Mouse (Mus musculus): Measurements from ENCODE around the gene Cnpy3.

The Cnpy3 gene

GRCm38 (mm10) chr17:46764916-46765315 is 12.9 kb upstream of the Cnpy3 start:
- DNase-seq (ENCODE audit: low spot score in 2 of 2): peak; percentile 72 to 76

GRCm38 (mm10) chr17:46763544-46763943 is 11.5 kb upstream of the Cnpy3 start, which contains the start of gene Ptcra:
Gene Ptcra (minus strand): TSS chr17:46763712.
- no peak for DNase-seq (ENCODE audit: low spot score in 2 of 2)

GRCm38 (mm10) chr17:46758753-46759152 is 6.7 kb upstream of the Cnpy3 start:
- peak in 1 of 2 experiments; percentile 50 for DNase-seq (ENCODE audit: low spot score in 2 of 2)

- DNase-seq (ENCODE audit: low spot score in 2 of 2): no peak
Observed at GRCm38 (mm10) chr17:46751056-46751793, 789 bp downstream of the Cnpy3 start.

- DNase-seq (ENCODE audit: low spot score in 2 of 2): no peak
Observed at GRCm38 (mm10) chr17:46750580-46750979, 1.4 kb downstream of the Cnpy3 start.

GRCm38 (mm10) chr17:46749282-46749681 is 2.7 kb downstream of the Cnpy3 start:
- DNase-seq (ENCODE audit: low spot score in 2 of 2): no peak

GRCm38 (mm10) chr17:46747806-46748205 is 4.2 kb downstream of the Cnpy3 start:
- DNase-seq (ENCODE audit: low spot score in 2 of 2): no peak

GRCm38 (mm10) chr17:46747234-46747633 is 4.8 kb downstream of the Cnpy3 start:
- DNase-seq (ENCODE audit: low spot score in 2 of 2): no peak

- DNase-seq (ENCODE audit: low spot score in 2 of 2): no peak
Observed at GRCm38 (mm10) chr17:46745506-46745905, 6.5 kb downstream of the Cnpy3 start.

GRCm38 (mm10) chr17:46742986-46743385 is 9.0 kb downstream of the Cnpy3 start:
- no peak for DNase-seq (ENCODE audit: low spot score in 2 of 2)

- DNase-seq (ENCODE audit: low spot score in 2 of 2): no peak
Observed at GRCm38 (mm10) chr17:46741305-46741704, 10.7 kb downstream of the Cnpy3 start.

- no peak for DNase-seq (ENCODE audit: low spot score in 2 of 2)
Observed at GRCm38 (mm10) chr17:46736160-46736559, 15.9 kb downstream of the Cnpy3 start.

GRCm38 (mm10) chr17:46735287-46735686 is 16.7 kb downstream of the Cnpy3 start:
- DNase-seq (ENCODE audit: low spot score in 2 of 2): no peak

- no peak for DNase-seq (ENCODE audit: low spot score in 2 of 2)
Observed at GRCm38 (mm10) chr17:46734055-46734454, 18.0 kb downstream of the Cnpy3 start.

GRCm38 (mm10) chr17:46728904-46729318 is 23.1 kb downstream of the Cnpy3 start, which contains the start of gene Gnmt:
Gene Gnmt (minus strand): TSS chr17:46729168.
- DNase-seq (ENCODE audit: low spot score in 2 of 2): no peak

GRCm38 (mm10) chr17:46728496-46728895 is 23.5 kb downstream of the Cnpy3 start:
- DNase-seq (ENCODE audit: low spot score in 2 of 2): no peak

GRCm38 (mm10) chr17:46728021-46728420 is 24.0 kb downstream of the Cnpy3 start:
- DNase-seq (ENCODE audit: low spot score in 2 of 2): no peak

- no peak for DNase-seq (ENCODE audit: low spot score in 2 of 2)
Observed at GRCm38 (mm10) chr17:46727271-46727670, 24.7 kb downstream of the Cnpy3 start.

GRCm38 (mm10) chr17:46725731-46726645 is 26.0 kb downstream of the Cnpy3 start:
- DNase-seq (ENCODE audit: low spot score in 2 of 2): no peak

- DNase-seq (ENCODE audit: low spot score in 2 of 2): no peak
Observed at GRCm38 (mm10) chr17:46725273-46725672, 26.7 kb downstream of the Cnpy3 start.

GRCm38 (mm10) chr17:46724477-46725084 is 27.4 kb downstream of the Cnpy3 start:
- no peak for DNase-seq (ENCODE audit: low spot score in 2 of 2)

- DNase-seq (ENCODE audit: low spot score in 2 of 2): no peak
Observed at GRCm38 (mm10) chr17:46721077-46721476, 30.9 kb downstream of the Cnpy3 start.

All from right cerebral cortex, postnatal 36 days (tissue).